Mouse (Mus musculus) layer of hippocampus, adult 8-10 months (tissue): ENCODE data around the gene Arl4a. TPM values are rescaled to one million over a fixed set of nuclear protein-coding genes. Genes with fewer than 3 reads are reported as not detected.

ENCODE experiments used
- DNase-seq, 2 experiments: peaks; one replicate each; pipeline ENCODE4 v3.0.0; 2022; ENCODE audit warnings: low spot score in 2 of 2
- total RNA-seq, 4 experiments: library from RNA; stranded (reverse); gene quantifications; 2 replicates each; pipeline ENCODE4 v1.2.4; 2022

Arl4a gene
- total RNA-seq, result 10 to 100 TPM; 27.5 to 30.5 (median 28.4) TPM

GRCm38 (mm10) chr12:40037876-40038463 lies at the start of gene Arl4a:
Arl4a (minus strand) TSS chr12:40038025.
- DNase-seq, result peak; percentile 76 to 82

GRCm38 (mm10) chr12:40085731-40086322 lies 48.0 kb upstream of the Arl4a start:
- DNase-seq, result peak; percentile 40 to 69

- no peak for DNase-seq
Observed at GRCm38 (mm10) chr12:40082453-40083238, 44.8 kb upstream of the Arl4a start.

GRCm38 (mm10) chr12:40082048-40082447 lies 44.2 kb upstream of the Arl4a start:
- DNase-seq, result no peak

- DNase-seq, result no peak
Observed at GRCm38 (mm10) chr12:40073660-40074059, 35.8 kb upstream of the Arl4a start.

- DNase-seq, result no peak
Observed at GRCm38 (mm10) chr12:40047024-40047423, 9.2 kb upstream of the Arl4a start.

GRCm38 (mm10) chr12:40043816-40044585 lies 6.2 kb upstream of the Arl4a start:
- no peak for DNase-seq

- peak in 1 of 2 experiments; percentile 9 for DNase-seq
Observed at GRCm38 (mm10) chr12:40040067-40040466, 2.2 kb upstream of the Arl4a start.

- DNase-seq, result peak; percentile 96 to 97
Observed at GRCm38 (mm10) chr12:40037226-40037813, 505 bp downstream of the Arl4a start.

- no peak for DNase-seq
Observed at GRCm38 (mm10) chr12:40036666-40037065, 1.2 kb downstream of the Arl4a start.

- DNase-seq, result no peak
Observed at GRCm38 (mm10) chr12:40035506-40035905, 2.3 kb downstream of the Arl4a start.

GRCm38 (mm10) chr12:40029201-40029600 lies 8.6 kb downstream of the Arl4a start:
- no peak for DNase-seq

GRCm38 (mm10) chr12:40027846-40028245 lies 10.0 kb downstream of the Arl4a start:
- no peak for DNase-seq

GRCm38 (mm10) chr12:40027444-40027843 lies 10.4 kb downstream of the Arl4a start:
- DNase-seq, result no peak

- DNase-seq, result no peak
Observed at GRCm38 (mm10) chr12:40023918-40024317, 13.9 kb downstream of the Arl4a start.

GRCm38 (mm10) chr12:40023014-40023642 lies 14.7 kb downstream of the Arl4a start:
- DNase-seq, result no peak

GRCm38 (mm10) chr12:40022344-40022743 lies 15.5 kb downstream of the Arl4a start:
- DNase-seq, result no peak

GRCm38 (mm10) chr12:40017955-40018505 lies 19.8 kb downstream of the Arl4a start:
- no peak for DNase-seq

- DNase-seq, result no peak
Observed at GRCm38 (mm10) chr12:40016648-40017460, 21.0 kb downstream of the Arl4a start.

- DNase-seq, result no peak
Observed at GRCm38 (mm10) chr12:40016068-40016467, 21.8 kb downstream of the Arl4a start.
